Mouse (Mus musculus) ES-E14 (cell line): ENCODE measurements around the gene 2310011J03Rik. TPM values are rescaled to one million over a fixed set of nuclear protein-coding genes. Genes with fewer than 3 reads are reported as not detected.
A peak's percentile ranks its signal among the peaks of the same experiment; 100 is the strongest.

Source experiments
- DNase-seq: peaks from one replicate; pipeline ENCODE4 v3.0.0-alpha.2; 2013; ENCODE audit warnings: low read depth, low spot score
- H3K27ac ChIP-seq: 2 replicates; pipeline ENCODE4 v1.5.1; 2012; ENCODE audit warnings: low read depth, mild to moderate bottlenecking, low read length, moderate library complexity, mixed read lengths; ENCODE audit not compliant: poor library complexity, insufficient read depth, severe bottlenecking
- H3K36me3 ChIP-seq: 2 replicates; pipeline ENCODE4 v1.6.1; 2012; ENCODE audit warnings: mild to moderate bottlenecking, low read length, moderate library complexity, mixed read lengths; ENCODE audit not compliant: control insufficient read depth, poor library complexity, insufficient read depth, severe bottlenecking
- H3K4me1 ChIP-seq, 2 experiments: fragments of 150-350 bp in 1 of 2; sonication (generic) in 1 of 2; 2 replicates each; pipeline ENCODE4 v1.6.1; 2012; ENCODE audit warnings: low read length in 2 of 2, mild to moderate bottlenecking in 1 of 2, mixed read lengths in 1 of 2; ENCODE audit not compliant: control insufficient read depth in 2 of 2, insufficient read depth in 2 of 2, poor library complexity in 1 of 2
- H3K4me3 ChIP-seq, 2 experiments: fragments of 150-350 bp in 1 of 2; sonication (generic) in 1 of 2; 2 replicates each; pipeline ENCODE4 v1.5.1; 2012; ENCODE audit warnings: low read length in 2 of 2, low read depth in 1 of 2, mild to moderate bottlenecking in 1 of 2, mixed read lengths in 1 of 2; ENCODE audit not compliant: insufficient read depth in 1 of 2, poor library complexity in 1 of 2, severe bottlenecking in 1 of 2
- H3K9ac ChIP-seq: 2 replicates; pipeline ENCODE4 v1.6.1; 2012; ENCODE audit warnings: low read depth, mild to moderate bottlenecking, low read length, mixed read lengths; ENCODE audit not compliant: poor library complexity, insufficient read depth, severe bottlenecking
- H3K9me3 ChIP-seq: fragments of 150-350 bp; sonication (generic); 2 replicates; pipeline ENCODE4 v1.6.1; 2012; ENCODE audit warnings: low read depth, mild to moderate bottlenecking, low read length; ENCODE audit not compliant: control insufficient read depth, insufficient read depth
- CHD2 ChIP-seq: IDR thresholded peaks from 2 replicates; pipeline ENCODE4 v1.6.1; 2014; ENCODE audit warnings: mild to moderate bottlenecking, low read depth, low read length, inconsistent platforms
- HCFC1 ChIP-seq: IDR thresholded peaks from 2 replicates; pipeline ENCODE4 v1.6.1; 2012; ENCODE audit warnings: low read length, inconsistent platforms, borderline replicate concordance; ENCODE audit not compliant: insufficient read depth
- MAFK ChIP-seq: IDR thresholded peaks from 2 replicates; pipeline ENCODE4 v1.6.1; 2014; ENCODE audit warnings: mild to moderate bottlenecking, low read depth, low read length, inconsistent platforms; ENCODE audit not compliant: insufficient read depth
- ZC3H11A ChIP-seq: IDR thresholded peaks from 2 replicates; pipeline ENCODE4 v1.6.1; 2012; ENCODE audit warnings: low read depth, mild to moderate bottlenecking, inconsistent platforms, low read length, borderline replicate concordance
- ZNF384 ChIP-seq: IDR thresholded peaks from 2 replicates; pipeline ENCODE4 v1.6.1; 2012; ENCODE audit warnings: low read depth, low read length, inconsistent platforms
- in situ Hi-C, 2 experiments: fragments of 600-800 bp; cut with MboI; formaldehyde crosslinking; loops; one replicate each; pipeline ENCODE4 v1.15.1; 2025; ENCODE audit warnings: low sequenced_read_pairs in 2 of 2, inconsistent platforms in 1 of 2; ENCODE audit not compliant: unreplicated experiment in 2 of 2
- total RNA-seq: library from RNA; depleted of rRNA; stranded (reverse); fragments of 300-350 nt; gene quantifications from 2 replicates; pipeline ENCODE4 v1.2.3, GENCODE M21; 2012

The 2310011J03Rik gene
- total RNA-seq, 1 experiment, result 33.4 TPM

DNA sequence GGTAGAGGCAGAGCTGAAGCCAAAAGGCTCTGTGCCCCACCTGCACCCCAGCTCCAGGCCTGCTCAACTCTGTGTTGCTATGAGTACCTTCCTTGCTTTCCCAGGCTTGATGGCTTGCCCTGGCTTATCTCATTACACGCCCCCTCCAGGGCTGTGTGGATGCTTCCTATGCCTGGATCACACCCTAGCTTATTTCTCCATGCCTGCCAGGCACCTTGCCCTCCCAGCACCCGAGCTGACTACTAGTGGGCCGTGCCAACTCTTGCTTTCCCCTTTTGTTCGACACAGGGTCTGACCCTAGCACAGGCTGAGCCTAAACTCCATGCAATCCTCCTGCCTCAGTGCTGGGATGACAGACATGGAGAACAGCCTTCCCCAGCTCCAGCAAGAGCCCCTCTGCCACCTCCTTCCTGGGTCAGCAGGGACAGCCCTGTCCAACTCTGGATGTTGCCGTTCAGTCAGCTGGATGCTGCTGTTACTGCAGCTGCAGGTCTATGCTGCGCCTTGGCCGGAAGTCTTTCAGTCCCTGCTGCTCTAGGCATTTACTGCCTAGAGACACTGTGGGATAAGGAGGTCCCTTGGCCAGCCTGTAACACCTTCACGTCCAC is 22.7 kb downstream of the 2310011J03Rik start:
- Histone ChIP-seq H3K4me1 (peaks cover 0 to 15% of the 10 kb centered on the region in 2 experiments; a peak in 2 of 4 replicates), H3K36me3 (peaks cover 25% of the 10 kb centered on the region), H3K4me3 (no peak overlapping the region), H3K27ac (no peak overlapping the region), H3K9me3 (no peaks in the 10 kb centered on the region), H3K9ac (no peak overlapping the region)
- no peak for DNase-seq
- in situ Hi-C loops, result no loop called here
- no peak for TF ChIP-seq ZNF384
- no peak for TF ChIP-seq HCFC1
- no peak for TF ChIP-seq MAFK
- TF ChIP-seq ZC3H11A, result no peak

DNA sequence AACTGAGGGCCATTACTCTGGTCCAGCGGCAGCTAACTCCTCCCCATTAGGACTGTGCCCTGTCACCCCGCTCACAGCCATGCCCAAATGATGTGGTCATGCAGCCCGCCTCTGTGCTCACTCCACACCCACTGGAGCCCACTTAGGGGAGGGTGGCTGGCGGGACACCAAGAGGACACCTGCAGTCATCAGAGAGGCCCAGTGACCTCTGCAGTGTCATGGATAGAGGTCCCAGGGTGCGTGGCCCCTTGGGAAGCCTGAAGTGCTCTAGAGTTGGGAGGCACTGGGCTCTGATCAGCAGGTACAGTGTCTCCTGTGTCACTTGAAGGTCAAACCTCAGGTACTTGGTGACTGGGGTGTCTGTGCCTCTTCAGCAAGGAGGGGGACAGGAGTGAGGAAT is 23.5 kb downstream of the 2310011J03Rik start:
- Histone ChIP-seq H3K36me3 (peaks cover 26% of the 10 kb centered on the region), H3K9ac (no peak overlapping the region), H3K4me1 (peaks cover 0 to 16% of the 10 kb centered on the region in 2 experiments; a peak in 2 of 4 replicates), H3K9me3 (no peaks in the 10 kb centered on the region), H3K4me3 (no peak overlapping the region), H3K27ac (no peak overlapping the region)
- in situ Hi-C loops, result no loop called here
- no peak for DNase-seq
- TF ChIP-seq CHD2, result no peak
- TF ChIP-seq HCFC1, result no peak
- no peak for TF ChIP-seq ZNF384
- no peak for TF ChIP-seq ZC3H11A
- no peak for TF ChIP-seq MAFK

DNA sequence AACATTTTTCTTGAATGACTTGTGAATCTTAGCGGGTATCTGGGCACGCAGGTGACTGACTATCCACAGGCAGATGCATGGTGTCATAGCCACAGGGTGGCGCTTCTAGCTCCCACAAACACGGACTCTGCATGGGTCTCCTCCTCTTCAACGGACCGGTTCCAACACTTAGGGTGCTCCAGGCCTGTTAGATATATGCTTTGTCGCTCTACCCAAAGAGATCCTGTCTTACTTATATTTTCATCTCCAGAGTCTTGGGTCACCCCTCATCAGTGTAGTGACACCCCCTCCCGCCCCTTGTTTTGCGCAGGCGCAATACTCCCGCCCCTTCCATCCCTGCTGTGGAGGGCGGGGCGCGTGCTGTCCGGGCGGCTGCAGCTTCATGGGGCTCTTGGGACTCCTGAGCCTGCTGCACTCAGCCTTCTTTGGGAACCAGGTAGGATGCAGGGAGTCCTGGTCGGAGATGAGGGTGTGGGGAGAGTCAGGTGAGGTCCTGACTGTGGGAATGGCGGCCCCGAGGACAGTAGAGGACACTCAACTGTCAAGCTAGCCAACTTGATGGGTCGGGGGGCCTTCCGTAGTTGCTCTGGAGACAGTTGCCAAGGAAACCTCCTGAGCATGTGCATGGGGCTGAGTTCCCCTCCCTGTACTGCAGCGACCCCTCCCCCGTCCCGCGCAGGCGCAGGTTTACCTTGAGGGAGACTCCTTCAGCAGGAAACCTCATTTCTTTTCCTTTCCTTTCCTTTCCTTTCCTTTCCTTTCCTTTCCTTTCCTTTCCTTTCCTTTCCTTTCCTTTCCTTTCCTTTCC is 24.5 kb downstream of the 2310011J03Rik start, which contains the start of gene Apc2:
TSS of gene Apc2 (plus strand) at position 360 of the 808 bp plus-strand sequence.
- H3K4me1 ChIP-seq, result peaks cover 0 to 17% of the 10 kb centered on the region in 2 experiments; a peak in 2 of 4 replicates
- peaks cover 26% of the 10 kb centered on the region for H3K36me3 ChIP-seq
- H3K9ac ChIP-seq, result no peak within 1 kb of the TSS; the same call in 1 of the 2 replicates
- TF ChIP-seq HCFC1 (no peak), MAFK (no peak), ZC3H11A (no peak), CHD2 (no peak), ZNF384 (no peak)
- in situ Hi-C loops, result no loop called here
- H3K9me3 ChIP-seq, result no peaks in the 10 kb centered on the region
- no peak within 1 kb of the TSS for H3K27ac ChIP-seq
- peak; percentile 66 for DNase-seq
- peak within 1 kb of the TSS; percentile 43 to 48 for H3K4me3 ChIP-seq

DNA sequence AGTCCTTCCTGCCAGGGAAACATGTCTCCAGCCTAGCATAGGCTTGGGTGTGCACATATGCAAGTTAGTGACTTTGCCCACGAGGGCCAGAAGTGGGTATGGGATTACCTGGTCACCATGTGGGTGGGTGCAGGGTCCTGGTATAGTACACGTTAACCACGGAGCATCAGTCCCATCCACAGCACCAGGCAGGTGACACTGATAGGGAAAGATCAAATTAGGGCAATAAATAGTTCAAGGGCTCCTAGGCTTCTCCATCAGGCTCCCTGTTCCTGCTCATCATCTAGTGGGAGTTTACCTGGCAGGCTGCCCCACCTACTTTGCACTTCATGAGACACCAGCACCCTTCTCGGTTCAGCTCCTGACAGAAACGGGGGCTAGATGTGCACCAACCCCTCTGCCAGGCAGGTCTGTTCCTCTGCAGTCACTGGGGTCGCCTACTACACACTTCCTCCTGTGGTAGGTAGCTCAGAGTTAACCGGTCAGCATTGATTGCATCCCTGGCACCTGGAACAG is 25.5 kb downstream of the 2310011J03Rik start:
- H3K27ac ChIP-seq, result no peak overlapping the region
- no peaks in the 10 kb centered on the region for H3K9me3 ChIP-seq
- H3K4me1 ChIP-seq, result peaks cover 0 to 17% of the 10 kb centered on the region in 2 experiments; a peak in 2 of 4 replicates
- TF ChIP-seq CHD2, result 0 out of 2 replicates have a peak, but pooled peaks have one; percentile 7
- no peak for TF ChIP-seq MAFK
- in situ Hi-C loops, result no loop called here
- no peak overlapping the region for H3K4me3 ChIP-seq
- DNase-seq, result no peak
- peaks cover 26% of the 10 kb centered on the region for H3K36me3 ChIP-seq
- peak overlapping the region; percentile 99; the same call in 1 of the 2 replicates for H3K9ac ChIP-seq
